Mouse (Mus musculus) heart, adult 8-10 months (tissue): ENCODE data around the gene Homer1. TPM values are rescaled to one million over a fixed set of nuclear protein-coding genes. Genes with fewer than 3 reads are reported as not detected.

Source experiments
- DNase-seq: peaks from one replicate; pipeline ENCODE4 v3.0.0; 2022; ENCODE audit warnings: low spot score
- total RNA-seq, 4 experiments: library from RNA; stranded (reverse); gene quantifications; 2 replicates each; pipeline ENCODE4 v1.2.4; 2022

Gene Homer1
- 10 to 100 TPM; 56.1 to 67.6 (median 57.1) TPM for total RNA-seq

DNA sequence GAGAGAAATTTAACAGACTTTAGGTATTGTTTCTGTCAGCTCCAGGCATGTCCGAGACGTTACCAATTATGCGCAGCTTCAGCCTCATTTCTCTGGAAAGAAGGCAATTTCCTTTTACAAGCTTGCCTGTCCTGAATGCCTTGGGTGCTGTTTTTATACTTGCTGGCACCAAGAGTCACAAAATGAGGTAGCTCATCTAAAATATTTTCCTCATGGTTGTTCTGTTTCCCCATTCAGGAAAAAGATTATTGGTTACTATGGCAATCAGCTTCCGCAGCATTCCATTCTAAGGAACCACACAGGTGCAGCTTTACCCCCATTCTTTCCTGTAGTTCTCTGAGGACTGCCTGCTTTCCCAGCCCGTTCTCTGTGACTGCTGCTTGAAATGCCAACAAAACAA, at the start of gene Homer1:
Gene Homer1 (plus strand): TSS at position 320 of the 400 bp plus-strand sequence.
- DNase-seq, result no peak

DNA sequence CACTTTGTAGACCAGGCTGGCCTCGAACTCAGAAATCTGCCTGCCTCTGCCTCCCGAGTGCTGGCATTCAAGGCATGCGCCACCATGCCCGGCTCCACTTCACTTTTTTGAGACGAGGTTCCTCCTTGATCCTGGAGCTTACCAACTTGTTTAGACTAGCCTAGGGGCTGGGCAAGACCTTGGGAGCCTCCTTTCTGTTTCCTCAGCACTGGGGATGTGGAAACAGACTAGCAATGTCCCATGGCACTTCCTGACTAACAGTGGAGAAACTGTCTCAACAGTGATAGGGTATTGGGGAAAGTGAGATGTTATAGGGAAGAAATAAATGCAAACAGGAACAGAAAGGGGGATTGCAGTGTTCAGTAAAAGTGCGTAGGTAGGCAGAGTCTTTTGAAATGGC, 47.7 kb upstream of the Homer1 start:
- DNase-seq, result no peak

DNA sequence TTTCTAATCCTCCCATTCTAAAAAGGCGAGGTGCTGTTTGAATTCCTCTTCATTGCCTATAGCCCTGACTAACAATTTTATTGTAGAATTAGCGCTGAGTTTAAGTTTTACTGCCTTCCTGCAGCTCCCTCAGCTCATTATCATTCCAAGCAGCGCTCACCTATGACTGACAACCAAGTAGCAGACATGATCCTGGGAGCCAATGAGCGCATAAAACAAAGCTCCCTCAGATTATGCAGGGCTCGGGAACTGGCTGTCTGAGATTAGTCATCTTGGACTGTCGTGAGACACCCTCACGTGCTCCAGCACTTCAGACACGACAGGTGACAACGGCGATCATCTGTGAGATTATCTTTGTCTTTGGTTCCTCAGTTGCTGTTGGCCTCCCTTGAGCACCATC, 47.3 kb upstream of the Homer1 start:
- no peak for DNase-seq

DNA sequence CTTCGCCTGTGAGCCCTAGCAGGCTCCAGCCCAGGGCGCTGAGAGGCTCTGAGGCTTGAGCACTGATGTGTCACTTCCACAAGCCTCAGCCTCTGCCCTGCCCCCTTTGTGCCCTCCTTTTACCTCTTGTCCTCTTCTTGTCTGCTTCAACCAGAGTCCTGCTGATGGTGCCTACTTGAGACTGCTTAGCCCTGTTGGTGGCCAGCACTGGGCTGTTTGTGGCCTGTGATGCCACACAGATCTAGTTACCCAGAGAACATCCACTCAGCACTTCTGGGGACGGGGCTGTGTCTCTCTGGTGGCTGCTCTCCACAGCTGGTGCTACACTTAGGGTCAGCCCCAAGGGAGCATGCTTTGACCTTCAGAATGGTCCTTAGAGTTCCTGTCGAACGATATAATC, 46.5 kb upstream of the Homer1 start:
- no peak for DNase-seq

DNA sequence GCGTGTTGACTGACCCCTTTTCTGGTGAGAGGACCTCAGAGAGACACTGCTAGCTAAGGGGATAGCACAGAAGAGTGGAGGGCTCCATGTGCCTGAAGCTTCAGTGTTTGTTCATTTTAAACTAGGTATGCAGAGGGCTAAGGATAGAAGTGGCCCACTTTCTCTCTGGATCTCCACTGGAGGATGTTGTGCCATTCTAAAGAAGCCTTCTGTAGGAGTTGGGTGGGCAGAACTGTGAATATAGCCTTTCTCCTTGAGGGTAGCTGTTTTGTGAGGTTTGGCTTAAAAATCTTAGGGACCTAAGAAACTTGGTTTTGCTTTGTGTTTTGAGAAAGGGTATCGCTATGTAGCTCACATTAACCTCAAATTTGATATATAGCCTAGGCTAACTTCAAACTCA, 32.3 kb upstream of the Homer1 start:
- no peak for DNase-seq

DNA sequence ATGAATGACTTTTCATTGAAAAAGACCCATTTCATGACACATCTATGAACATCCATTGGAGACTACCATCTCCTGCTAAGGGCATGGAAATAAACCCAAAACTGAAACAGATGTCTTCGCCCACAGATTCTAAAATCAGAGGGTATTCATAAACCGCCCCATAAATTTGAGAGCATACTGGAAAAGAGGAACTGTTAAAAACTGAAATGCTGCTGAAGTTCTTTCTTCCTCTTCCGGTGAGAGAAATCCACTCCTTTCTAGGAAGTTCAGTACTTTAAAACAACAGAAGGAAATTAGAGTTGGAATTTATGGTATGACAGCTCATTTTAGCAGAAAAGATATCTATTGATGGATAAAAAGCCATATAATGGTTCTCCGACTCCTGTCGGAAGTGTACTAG, 1.1 kb downstream of the Homer1 start:
- no peak for DNase-seq

DNA sequence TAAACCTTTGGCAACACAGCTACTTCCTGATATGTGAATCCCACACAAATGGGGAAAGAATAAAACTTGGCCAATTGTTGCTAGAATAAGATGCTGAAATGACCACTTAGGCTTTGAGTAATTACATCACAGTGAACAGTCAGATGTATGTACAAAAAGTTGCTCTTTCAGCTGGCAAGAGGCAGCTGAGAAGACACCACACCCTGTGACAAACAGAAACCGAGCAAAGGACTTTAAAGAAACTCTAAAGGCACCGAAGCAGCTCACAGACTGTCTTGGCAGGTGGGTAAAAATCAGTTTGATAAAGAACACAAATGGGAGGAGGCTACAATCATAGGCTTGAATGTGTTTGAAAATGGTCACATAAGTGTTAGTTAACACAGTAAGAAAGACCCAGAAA, 1.6 kb downstream of the Homer1 start:
- DNase-seq, result no peak

DNA sequence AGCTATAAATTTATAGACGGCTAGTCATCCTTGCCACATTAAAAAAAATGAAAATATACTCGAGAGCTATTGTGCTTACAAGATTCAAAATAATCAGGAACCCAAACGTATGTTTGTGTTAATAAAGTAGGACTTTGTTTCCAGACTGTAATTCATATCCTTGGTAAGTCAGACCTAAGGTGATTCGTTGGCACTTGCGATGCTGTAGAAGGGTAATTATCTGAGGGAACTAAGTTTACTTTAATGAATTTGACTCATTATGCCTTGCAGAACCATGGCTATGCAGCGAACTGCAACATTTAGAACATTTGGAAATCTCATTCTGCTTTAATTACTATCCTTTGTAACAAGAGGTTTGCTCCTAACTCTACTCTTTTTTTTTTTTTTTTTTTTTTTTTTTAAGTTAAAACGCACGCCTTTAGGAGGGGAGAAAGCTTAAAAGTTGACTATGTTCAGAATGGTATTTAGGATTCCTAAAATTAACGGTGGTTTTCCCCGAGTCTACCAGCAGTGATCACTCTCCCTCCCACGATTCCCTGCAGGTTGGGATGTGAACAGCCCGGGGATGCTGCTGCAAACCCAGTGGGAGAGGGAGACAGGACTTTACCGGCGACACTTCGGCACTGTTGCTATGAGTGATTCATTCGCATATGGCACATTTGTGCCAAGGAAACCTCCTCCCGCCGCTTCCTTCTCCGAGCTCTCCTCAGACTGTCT, 3.6 kb downstream of the Homer1 start:
- no peak for DNase-seq

DNA sequence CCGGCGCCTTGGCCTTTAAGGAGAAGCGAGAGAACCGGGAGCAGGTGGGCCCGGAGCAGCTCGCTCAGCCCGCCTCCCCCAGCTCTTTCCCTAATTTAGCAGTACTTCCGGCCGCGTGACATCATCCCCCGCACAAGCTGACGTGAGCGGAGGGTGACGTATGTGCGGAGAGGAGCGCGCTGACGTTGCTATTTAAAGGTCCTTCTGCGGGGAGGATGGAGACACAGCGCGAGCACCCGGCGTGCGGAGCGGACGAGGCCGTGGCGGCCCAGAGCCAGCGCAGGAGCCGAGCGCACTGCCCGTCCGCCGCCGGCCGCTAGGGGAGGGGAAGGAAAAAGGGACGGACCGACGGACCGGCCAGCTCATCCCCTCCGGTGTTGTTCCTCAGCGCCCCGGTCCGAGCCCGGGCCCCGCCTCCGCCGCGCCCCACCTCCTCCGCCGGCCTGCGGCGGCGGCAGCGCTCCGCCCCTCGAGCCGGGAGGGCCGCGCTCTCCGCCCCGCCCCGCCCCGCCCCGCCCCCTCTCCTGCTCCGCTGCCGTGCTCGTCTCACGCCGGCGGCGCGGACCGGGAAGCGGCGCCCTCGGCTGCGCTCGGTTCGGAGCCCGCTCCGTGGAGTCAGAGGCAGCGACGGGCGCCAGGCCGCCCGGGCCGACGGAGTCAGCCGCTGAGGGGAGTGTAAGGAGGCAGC, 4.3 kb downstream of the Homer1 start:
- DNase-seq, result peak; percentile 97

DNA sequence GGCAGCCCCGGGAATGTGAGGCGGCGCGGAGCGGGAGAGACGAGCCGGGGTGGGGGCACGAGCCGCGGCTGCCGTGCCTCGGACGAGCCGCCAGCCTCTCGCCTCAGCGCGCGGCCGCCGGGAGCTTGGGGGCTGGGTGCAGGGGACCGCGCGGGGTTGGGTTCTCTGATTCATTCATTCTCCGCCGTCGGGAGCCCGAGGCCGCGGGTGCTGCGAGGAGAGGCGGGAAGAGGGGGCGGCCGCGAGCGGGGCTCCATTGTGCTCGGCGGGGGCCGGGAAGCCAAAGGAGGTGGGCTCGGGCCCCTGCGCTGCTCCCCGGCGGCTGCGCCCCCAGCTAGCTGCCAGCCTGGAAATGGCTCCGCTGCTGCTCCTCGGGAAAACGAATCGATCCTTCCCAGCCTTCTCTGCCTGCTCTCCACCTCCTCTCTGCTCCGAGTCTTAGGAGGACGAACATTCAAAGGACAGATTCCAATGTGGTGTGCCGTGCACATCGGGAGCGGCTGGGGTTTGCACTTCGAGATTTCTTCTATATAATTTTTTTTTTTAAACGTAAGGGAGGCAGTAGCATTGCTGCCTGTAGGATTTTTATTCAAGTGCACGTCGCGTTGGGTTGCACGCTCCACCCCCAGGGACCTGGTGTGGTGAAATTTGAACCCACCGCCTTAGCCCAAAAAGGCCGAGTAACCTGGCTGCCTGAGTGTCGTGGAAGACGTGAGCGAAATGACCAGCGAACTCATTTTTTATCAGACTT, 5.0 kb downstream of the Homer1 start:
- no peak for DNase-seq

DNA sequence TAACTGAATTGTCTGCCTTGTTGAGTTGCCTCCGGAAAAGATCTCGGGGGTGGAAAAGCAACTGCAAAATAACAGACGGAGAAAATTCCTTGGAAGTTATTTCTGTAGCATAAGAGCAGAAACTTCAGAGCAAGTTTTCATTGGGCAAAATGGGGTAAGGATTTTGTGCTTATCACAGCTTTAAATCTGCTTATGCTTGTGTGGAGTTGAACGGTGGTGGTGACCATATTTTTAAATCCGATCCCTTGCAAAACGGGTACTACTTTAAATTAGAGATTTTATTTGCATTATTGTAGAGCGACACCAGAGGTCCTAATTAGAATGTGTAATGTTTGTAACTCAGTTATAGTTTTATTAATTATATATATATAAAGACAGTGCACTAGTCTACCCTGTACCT, 5.7 kb downstream of the Homer1 start:
- DNase-seq, result no peak

DNA sequence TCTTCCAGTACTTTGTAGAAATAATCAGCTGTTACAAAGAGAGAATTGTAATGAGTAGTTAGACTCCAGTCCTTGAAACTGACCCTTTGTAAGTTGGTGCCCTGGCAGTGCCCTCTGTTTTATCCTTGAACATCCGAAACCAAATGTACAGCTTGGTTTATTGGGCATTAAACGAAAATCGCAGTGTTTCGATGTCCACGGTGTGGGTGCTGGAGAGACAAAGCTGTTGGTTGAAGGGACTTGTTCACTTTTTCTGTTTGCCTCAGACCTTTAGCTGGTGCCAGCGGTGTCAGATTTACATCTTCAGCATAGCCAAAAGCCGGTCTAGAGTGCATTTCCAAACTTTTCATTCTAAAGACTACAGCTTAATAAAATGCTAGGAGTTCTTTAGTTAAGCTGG, 6.2 kb downstream of the Homer1 start:
- no peak for DNase-seq

DNA sequence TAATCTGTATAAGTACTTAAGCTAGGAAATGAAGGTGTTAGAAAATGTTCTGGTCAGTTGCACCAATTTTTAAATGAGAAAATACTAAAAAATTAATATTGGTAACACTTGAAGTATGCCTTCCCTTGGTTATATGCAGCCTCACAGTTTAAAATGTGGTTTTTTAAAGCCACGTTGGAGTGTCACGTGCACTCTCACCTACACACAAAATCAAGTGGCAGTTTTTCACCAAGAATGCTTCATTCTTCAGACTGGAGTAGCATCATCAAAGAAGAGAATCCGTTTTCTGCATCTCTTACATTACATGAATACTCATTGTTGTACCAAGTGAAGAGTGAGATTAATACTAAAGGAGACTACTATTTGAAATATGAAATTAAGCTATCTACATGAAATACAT, 7.1 kb downstream of the Homer1 start:
- no peak for DNase-seq

DNA sequence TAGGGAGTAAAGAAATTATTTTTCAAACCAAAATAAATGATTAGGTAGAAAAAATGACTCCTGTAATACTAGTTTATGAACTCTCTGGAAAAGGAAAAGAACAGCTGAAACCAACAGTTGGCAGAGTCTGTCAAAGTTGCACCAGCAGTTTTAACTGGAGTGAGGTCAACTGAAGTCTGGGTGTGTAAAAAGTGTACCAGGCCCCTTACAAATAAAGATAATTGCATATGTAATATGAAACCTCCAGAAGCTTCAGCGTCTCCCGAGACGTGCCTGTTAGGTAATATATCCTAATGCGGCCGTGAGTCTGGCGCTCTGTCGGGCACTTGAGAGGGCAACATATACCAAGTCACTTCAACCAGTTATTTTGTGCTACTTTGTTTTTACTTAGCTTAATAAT, 8.3 kb downstream of the Homer1 start:
- no peak for DNase-seq

DNA sequence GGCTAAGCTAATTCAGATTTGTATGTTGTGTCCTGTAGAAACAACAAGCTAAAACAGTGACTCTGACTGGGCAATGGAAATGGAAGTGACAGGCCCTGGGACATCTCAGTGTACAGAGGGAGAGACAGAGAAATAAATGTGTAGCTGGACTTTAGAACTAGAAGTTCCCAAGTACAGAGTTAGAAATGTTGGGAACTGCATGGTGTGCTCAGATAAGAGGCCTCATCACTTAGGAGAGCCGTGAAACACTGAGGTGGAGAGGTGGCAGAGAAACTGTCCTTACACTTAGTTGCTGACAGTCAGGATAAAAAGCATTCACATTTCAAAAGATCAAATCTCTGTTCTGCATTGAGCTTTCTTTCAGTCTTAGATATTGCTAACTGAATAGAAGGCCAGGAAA, 9.9 kb downstream of the Homer1 start:
- no peak for DNase-seq

DNA sequence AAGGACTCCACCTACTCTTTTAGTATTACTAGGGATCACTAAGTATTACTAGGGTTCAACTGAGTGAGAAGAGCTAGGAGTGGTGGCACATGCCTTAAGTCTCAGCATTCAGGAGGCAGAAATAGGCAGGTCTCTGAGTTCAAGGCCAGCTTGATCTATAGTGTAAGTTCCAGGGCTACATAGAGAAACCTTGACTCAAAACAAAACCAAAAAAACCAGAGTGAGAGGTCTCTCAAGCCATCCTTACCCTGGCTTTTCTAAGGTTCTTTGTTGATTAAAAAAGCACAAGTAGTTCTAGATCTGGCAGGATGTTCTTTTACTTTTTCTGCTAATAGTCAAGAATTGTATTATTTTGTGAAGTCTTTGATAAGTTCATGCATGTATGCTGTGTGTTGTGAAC, 13.1 kb downstream of the Homer1 start:
- DNase-seq, result no peak

DNA sequence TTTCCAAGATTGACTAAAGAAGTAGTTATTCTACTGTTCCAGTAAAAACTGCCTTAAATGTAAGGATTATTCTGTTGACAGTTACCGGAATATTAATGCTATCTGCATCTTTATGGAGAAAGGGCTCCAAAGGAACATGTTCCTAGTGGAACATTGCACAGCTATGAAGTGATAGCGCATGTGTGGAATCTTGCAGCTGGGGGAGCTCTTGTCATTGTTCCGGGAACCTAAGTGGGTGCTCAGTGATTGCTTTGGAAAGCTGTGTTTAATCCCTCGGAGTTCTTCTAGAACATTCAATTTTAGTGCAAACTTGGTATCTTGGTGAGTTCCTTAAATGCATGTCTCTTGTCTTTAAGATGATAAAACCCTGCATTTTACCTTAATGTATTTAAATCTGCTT, 14.9 kb downstream of the Homer1 start:
- no peak for DNase-seq

DNA sequence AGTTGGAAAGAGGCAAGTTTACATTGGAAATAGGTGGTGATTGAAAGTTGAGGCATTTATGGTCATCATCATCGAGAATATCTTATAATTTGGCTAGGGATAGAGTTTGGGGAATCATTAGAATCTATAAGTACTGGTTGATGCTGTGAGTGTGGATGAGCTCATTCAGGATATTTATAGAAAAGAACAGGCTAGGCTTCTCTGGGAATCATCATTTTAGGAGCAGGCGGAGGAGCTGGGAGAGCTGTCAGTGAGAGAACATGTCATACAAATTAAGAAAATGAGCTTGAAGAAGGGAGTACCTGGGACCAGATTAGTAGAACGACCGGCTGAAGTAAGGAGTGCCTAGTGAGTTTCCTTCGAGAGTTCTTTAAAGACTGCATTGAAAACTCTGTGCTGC, 20.7 kb downstream of the Homer1 start:
- DNase-seq, result no peak

DNA sequence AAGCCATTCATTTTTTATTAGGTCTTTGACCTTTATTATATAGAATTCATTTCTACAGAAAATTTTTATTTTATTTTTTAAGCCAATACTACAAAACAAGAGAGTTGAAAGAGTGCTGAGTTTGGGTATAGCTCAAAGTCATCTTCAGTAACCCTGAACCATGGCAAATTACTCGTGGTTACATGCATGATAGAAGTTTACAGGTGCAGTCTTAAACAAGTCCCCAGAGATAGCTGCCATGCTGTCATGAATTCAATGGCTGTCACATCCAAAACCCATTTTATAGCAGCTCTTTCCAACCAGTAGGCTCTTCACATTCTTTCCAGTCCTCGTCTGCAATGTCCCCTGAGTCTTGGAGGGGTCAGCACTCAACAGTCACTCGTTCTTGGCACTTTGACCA, 26.9 kb downstream of the Homer1 start:
- DNase-seq, result no peak

DNA sequence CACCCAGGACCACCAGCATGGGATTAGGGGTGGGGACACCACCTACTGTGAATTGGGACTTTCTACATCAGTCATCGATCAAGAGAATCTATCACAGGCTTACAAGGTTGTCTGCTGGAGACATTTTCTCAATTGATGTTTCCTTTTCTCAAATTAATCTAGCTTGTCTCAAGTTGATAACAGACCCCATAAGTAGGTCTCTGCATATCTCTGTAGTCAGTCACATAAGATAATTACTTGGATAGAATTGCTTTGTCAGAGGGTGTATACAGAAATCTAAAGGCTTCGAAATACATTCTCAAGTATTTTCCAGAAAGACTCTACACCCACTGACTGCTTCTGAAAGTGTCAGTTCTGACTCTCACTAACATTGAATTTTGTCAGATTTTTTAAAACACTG, 32.3 kb downstream of the Homer1 start:
- no peak for DNase-seq

DNA sequence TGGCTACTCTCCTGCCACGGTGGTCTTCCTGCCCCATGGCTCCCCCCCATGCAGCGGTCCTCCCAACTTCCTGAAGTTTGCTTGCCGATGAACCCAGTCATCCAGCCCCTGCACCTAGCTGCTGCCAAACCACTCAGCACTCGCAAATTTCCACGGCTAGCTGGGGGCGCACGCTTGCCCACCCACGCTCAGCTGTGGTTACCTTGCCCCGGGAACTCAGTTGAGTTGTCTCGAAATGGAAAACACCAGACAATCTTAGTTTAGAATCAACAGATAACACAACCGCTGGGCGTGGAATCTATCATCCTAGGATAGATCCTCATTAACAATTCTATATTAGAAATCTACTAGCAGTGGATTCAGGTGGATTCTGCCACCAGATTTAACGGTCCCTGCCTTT, 33.1 kb downstream of the Homer1 start:
- no peak for DNase-seq

DNA sequence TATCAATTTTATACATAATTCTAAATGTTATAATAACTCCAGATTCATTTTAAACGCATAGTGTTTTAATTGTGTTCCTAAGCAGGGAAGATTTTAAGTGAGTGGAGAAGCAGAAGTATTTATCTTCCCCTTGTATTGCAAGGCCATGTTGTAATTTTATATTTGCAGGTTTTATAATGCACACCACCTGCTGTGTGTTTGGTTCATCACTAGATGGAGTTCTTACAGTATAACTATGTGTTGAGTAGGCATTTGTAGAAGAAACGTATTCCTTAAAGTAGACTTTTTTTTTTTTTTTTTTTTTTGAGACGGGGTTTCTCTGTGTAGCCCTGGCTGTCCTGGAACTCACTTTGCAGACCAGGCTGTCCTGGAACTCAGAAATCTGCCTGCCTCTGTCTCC, 35.9 kb downstream of the Homer1 start:
- DNase-seq, result no peak

DNA sequence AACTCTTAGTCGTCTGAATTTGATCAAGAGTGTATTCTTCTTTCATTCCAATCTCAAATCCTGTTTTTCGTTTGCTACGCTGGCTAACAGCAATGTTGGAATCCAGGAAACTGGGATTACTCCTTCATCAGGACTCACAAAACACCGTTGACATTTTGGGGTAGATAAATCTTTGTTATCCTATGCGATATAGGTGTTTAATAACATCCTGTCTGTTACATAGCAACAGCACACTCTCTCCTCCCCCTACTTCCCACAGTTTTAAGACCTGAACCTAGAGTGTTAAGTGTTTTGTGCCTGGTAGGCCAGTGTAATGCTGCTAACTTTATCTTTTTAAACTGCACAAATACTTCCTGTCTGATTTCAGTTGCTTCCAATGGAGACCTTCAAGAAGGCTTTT, 39.0 kb downstream of the Homer1 start:
- DNase-seq, result no peak
